Mouse (Mus musculus) embryonic facial prominence, embryonic 12.5 days (tissue): ENCODE data around the gene Copa. TPM values are rescaled to one million over a fixed set of nuclear protein-coding genes. Genes with fewer than 3 reads are reported as not detected.
A peak's percentile ranks its signal among the peaks of the same experiment; 100 is the strongest.

Source experiments
- ATAC-seq: fragments of 200-750 bp; cut with Nextera tagmentation; 2 replicates; pipeline ENCODE4 v1.8.0; 2017; ENCODE audit not compliant: insufficient number of reproducible peaks, insufficient read depth, low FRiP score, low TSS enrichment
- H3K27ac ChIP-seq: fragments of 300-500 bp; sonication (generic); 2 replicates; pipeline ENCODE4 v1.5.1; 2016; ENCODE audit warnings: mild to moderate bottlenecking
- H3K27me3 ChIP-seq: fragments of 300-500 bp; sonication (generic); 2 replicates; pipeline ENCODE4 v1.6.1; 2016; ENCODE audit warnings: mild to moderate bottlenecking, moderate library complexity
- H3K36me3 ChIP-seq: fragments of 300-500 bp; sonication (generic); 2 replicates; pipeline ENCODE4 v1.6.1; 2016; ENCODE audit warnings: mild to moderate bottlenecking
- H3K4me1 ChIP-seq: fragments of 300-500 bp; sonication (generic); 2 replicates; pipeline ENCODE4 v1.6.1; 2016
- H3K4me2 ChIP-seq: fragments of 300-500 bp; sonication (generic); replicated peaks from 2 replicates; pipeline ENCODE4 v1.6.1; 2016; ENCODE audit warnings: mild to moderate bottlenecking, moderate library complexity
- H3K4me3 ChIP-seq: fragments of 300-500 bp; sonication (generic); 2 replicates; pipeline ENCODE4 v1.5.1; 2016; ENCODE audit warnings: mild to moderate bottlenecking
- H3K9ac ChIP-seq: fragments of 300-500 bp; sonication (generic); 2 replicates; pipeline ENCODE4 v1.6.1; 2016; ENCODE audit warnings: mild to moderate bottlenecking, moderate library complexity
- H3K9me3 ChIP-seq: fragments of 300-500 bp; sonication (generic); 2 replicates; pipeline ENCODE4 v1.6.1; 2016; ENCODE audit warnings: mild to moderate bottlenecking, moderate library complexity
- whole genome bisulfite sequencing: fragments of 180-500 bp; shearing (Covaris S2); methylation state at CpG from one replicate; pipeline ENCODE4 v1.1.7; 2016; 5-methylcytosine and 5-hydroxymethylcytosine counted together
- polyA plus RNA-seq: library from polyadenylated mRNA; unstranded; fragments of >200 nt; fragmentation: Nextera tagmentation; extraction: Ambion mirVana; gene quantifications from 2 replicates; pipeline ENCODE4 v1.2.1, GENCODE M21; 2016

The Copa gene
- polyA plus RNA-seq, 1 experiment from 2014 or later = 236 TPM

DNA sequence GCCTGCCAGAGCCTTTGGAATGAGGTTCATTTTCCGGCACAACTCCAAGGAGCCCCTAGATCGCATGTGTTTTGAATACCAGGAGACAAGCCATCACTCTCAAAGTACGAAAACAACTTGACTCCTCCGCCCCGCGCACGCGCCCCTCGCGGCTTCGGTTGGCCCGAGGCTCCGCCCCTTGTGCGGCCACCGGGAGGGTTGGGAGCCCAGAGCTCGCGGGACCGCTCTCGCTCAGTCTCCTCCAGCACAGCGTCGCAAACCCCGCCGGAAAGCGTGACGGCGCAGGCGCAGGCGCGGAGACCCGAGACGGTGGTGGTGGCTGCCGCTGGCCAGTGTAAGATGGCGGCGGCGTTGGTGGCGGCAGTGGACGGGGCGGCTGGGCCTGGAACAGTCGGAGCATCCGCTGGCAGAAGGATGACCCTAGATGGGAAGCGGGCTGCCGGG is 65.5 kb downstream of the Copa start, which contains the start of gene Dcaf8:
Dcaf8 (plus strand) TSS at position 250 of the 444 bp plus-strand sequence.
- H3K4me2 ChIP-seq = peak within 1 kb of the TSS; percentile 64
- H3K4me3 ChIP-seq = peak within 1 kb of the TSS; percentile 89
- WGBS = under 1% methylated on average over 39 of the region's 42 CpGs
- peaks cover 6% of the 10 kb centered on the region; the same call in 1 of the 2 replicates for H3K4me1 ChIP-seq
- H3K36me3 ChIP-seq = peaks cover 23% of the 10 kb centered on the region
- peak; percentile 99 for ATAC-seq
- H3K27ac ChIP-seq = peak within 1 kb of the TSS; percentile 97
- peak within 1 kb of the TSS; percentile 98 for H3K9ac ChIP-seq
- no peaks in the 10 kb centered on the region for H3K9me3 ChIP-seq
- no peaks in the 10 kb centered on the region for H3K27me3 ChIP-seq

DNA sequence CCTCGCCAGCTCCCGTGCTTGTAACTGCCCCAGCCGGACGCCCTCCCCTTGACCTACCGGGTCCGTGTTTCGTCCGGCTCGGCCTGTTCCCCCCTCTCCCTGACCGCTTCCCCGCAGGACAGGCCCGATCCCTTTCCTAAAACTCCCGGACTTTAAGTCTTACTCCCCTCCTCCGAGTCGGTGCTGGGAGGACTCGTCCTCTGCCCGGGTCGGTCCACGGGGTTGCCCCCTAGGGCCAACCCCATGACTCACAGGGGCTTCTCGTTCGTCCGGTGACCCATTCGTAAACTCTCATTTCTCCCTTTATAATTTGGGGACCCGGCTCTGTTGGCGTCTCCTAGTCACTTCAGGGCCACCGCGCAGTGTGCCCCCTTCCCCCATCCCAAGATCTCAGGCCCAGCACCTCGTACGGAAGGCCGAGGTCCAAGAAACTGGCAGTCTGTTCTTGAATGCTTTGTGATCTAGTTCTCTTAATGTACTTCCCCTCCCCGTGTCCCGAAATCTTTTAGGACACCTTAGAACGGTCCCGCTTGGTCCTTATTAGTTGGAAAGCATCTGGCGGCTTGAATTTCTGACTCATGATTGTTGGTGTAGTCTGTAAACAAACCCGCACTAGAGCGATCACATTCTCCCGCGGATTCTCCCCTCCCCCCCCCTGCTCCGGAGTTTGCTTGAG is 66.1 kb downstream of the Copa start:
- under 1% methylated on average over 40 of the region's 40 CpGs for WGBS
- peak overlapping the region; percentile 97 for H3K27ac ChIP-seq
- peak overlapping the region; percentile 64 for H3K4me2 ChIP-seq
- H3K27me3 ChIP-seq = no peaks in the 10 kb centered on the region
- peak overlapping the region; percentile 98 for H3K9ac ChIP-seq
- peaks cover 28% of the 10 kb centered on the region for H3K36me3 ChIP-seq
- H3K4me3 ChIP-seq = peak overlapping the region; percentile 89
- peak; percentile 44 for ATAC-seq
- peaks cover 6% of the 10 kb centered on the region; the same call in 1 of the 2 replicates for H3K4me1 ChIP-seq
- no peaks in the 10 kb centered on the region for H3K9me3 ChIP-seq

DNA sequence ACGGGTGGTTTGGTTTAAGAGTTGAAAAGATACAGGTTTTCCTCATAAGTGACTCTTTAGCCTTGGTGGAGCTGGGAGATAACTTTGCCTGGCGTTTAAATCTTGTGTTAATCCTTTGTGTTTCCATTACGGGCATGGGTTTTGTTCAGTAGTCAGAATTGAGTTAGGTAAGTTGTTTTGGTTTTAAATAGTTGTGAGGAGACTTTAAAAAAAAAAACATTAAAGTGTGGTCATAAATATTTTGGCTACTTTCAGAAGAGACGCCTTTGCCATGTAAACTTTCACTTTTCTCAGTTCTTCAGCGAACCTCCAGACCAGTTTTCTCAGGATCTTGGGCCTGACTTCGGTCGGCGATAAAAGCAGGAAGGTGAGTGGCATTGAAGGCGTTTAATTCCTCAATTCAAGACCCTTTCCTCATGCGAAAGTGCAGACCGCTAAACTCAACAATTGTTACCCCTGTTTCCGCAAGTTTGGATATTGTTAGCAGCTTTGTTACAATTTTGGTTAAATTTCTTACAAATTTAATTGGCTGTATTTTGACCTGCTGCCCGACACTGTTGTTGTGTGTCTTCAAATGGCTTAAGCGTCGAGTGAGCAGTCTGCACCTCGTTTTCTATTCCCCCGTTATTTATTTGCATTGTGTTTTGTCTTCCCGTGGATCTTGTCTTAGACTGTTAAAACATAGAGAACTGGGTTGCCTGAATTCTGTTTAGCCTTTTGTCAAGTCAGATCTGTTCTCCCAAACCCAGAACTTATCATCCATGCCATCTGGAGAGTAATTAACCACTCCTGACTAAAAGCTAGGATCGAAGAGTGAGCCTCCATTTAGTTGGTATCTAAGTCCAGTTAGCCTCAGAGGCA is 66.9 kb downstream of the Copa start:
- 18% methylated on average over 19 of the region's 19 CpGs for WGBS
- Histone ChIP-seq H3K36me3 (peaks cover 36% of the 10 kb centered on the region), H3K27me3 (no peaks in the 10 kb centered on the region), H3K27ac (peak overlapping the region; percentile 97), H3K9me3 (no peaks in the 10 kb centered on the region), H3K9ac (peak overlapping the region; percentile 98), H3K4me1 (peaks cover 6% of the 10 kb centered on the region; the same call in 1 of the 2 replicates), H3K4me2 (peak overlapping the region; percentile 64), H3K4me3 (peak overlapping the region; percentile 89)
- ATAC-seq = no peak

- Histone ChIP-seq H3K27me3 (no peaks in the 10 kb centered on the region), H3K9ac (no peak overlapping the region), H3K36me3 (peaks cover 60% of the 10 kb centered on the region), H3K4me1 (peaks cover 6% of the 10 kb centered on the region; the same call in 1 of the 2 replicates), H3K27ac (no peak overlapping the region), H3K4me3 (no peak overlapping the region), H3K4me2 (no peak overlapping the region), H3K9me3 (no peaks in the 10 kb centered on the region)
- 90% methylated on average over 3 of the region's 3 CpGs for WGBS
- ATAC-seq = no peak
Measured at GRCm38 (mm10) chr1:172154536-172154935, 72.2 kb downstream of the Copa start.

DNA sequence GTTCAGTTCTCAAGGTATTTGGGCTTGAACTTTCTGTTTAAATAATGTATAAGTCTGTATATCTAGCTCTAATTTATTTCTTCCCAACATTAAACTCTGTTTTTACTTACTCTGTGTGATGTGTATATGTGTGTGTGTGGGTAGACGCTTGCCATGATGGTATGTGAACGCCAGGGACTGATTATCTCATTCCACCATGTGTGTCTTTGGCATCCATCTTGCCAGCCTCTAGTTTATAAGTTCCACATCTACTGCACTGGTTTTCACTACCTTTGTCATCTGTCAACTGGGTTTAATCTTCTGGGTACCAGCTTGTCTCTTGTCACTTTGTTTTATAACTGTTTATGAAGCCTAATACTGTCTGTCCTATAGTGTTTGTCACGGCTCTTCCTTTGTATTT is 73.2 kb downstream of the Copa start:
- Histone ChIP-seq H3K4me1 (no peaks in the 10 kb centered on the region), H3K27me3 (no peaks in the 10 kb centered on the region), H3K9ac (no peak overlapping the region), H3K9me3 (no peaks in the 10 kb centered on the region), H3K36me3 (peaks cover 55% of the 10 kb centered on the region), H3K27ac (no peak overlapping the region), H3K4me2 (no peak overlapping the region), H3K4me3 (no peak overlapping the region)
- over 99% methylated on average over 3 of the region's 3 CpGs for WGBS
- ATAC-seq = no peak

DNA sequence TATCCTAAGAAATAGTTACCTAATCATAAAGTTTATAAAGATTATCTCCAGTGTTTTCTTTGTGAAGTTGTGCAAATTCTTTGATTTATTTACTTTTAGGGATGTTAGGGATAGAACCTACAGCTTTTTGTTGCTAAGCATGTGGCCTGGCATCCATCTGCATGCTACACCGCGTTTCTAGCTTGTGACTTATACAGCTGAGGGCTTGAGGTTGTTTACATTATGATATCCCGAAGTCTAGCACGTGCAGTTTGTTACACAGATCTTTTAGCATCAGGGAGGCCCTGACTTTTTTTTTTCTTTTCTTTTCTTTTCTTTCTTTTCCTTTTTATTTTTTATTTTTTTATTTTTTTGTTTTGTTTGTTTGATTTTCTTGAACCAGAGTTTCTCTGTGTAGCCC is 77.6 kb downstream of the Copa start:
- no peak for ATAC-seq
- WGBS = 66% methylated on average over 4 of the region's 4 CpGs

DNA sequence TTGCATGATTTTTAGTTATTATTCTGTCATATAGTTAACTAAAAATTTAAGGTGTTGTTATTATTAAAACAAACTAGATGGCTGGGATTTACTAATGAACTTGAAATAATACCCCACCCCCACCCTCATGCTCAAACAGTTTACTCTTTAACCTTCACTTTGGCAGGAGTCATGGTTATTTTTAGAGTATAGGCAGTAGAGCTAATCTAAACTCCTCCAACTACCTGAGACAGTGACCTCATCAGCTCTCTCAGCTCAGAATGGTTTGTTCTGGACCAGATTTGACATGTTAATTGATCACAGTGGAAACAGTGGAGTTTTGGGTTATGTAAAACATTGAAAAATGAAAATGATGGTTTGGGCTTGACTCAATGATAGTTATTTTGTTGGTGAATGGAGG is 78.2 kb downstream of the Copa start:
- no peak overlapping the region for H3K27ac ChIP-seq
- no peak overlapping the region for H3K4me2 ChIP-seq
- H3K9ac ChIP-seq = no peak overlapping the region
- no peak for ATAC-seq
- no peaks in the 10 kb centered on the region for H3K27me3 ChIP-seq
- H3K4me3 ChIP-seq = no peak overlapping the region
- H3K4me1 ChIP-seq = no peaks in the 10 kb centered on the region
- H3K9me3 ChIP-seq = no peaks in the 10 kb centered on the region
- H3K36me3 ChIP-seq = peaks cover 18% of the 10 kb centered on the region

More for the DNA sequence above, 77.6 kb downstream of the Copa start:
- Histone ChIP-seq H3K9ac (no peak overlapping the region), H3K9me3 (no peaks in the 10 kb centered on the region), H3K4me3 (no peak overlapping the region), H3K27me3 (no peaks in the 10 kb centered on the region), H3K27ac (no peak overlapping the region), H3K4me2 (no peak overlapping the region), H3K4me1 (no peaks in the 10 kb centered on the region), H3K36me3 (peaks cover 16% of the 10 kb centered on the region)

- H3K4me2 ChIP-seq = no peak overlapping the region
- WGBS = 90% methylated on average over 1 of the region's 1 CpGs
- H3K4me1 ChIP-seq = no peaks in the 10 kb centered on the region
- H3K27ac ChIP-seq = no peak overlapping the region
- H3K36me3 ChIP-seq = peaks cover 19% of the 10 kb centered on the region
- H3K4me3 ChIP-seq = no peak overlapping the region
- no peak overlapping the region for H3K9ac ChIP-seq
- ATAC-seq = no peak
- H3K27me3 ChIP-seq = no peaks in the 10 kb centered on the region
- no peaks in the 10 kb centered on the region for H3K9me3 ChIP-seq
Measured at GRCm38 (mm10) chr1:172162009-172162408, 79.7 kb downstream of the Copa start.

DNA sequence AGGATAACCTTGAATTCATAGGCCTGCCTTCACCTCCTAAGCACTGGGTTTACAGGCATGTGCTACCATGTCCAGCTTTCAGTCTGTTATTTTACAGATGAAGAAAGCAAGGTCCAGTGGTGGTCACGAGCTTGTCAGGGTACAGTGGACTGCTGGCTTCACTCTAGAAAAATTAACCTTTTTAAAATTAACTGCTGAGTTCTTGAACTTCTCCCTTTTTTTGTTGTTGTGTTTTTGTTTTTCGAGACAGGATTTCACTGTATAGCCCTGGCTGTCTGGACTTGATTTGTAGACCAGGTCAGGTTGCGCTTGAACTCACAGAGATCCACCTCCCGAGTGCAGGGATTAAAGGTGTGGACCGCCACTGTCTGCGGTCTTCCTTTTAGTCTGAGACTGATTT is 80.6 kb downstream of the Copa start:
- peaks cover 29% of the 10 kb centered on the region for H3K36me3 ChIP-seq
- WGBS = 78% methylated on average over 6 of the region's 6 CpGs

GRCm38 (mm10) chr1:172167911-172168310 is 85.6 kb downstream of the Copa start:
- 82% methylated on average over 5 of the region's 5 CpGs for WGBS
- Histone ChIP-seq H3K36me3 (peaks cover 63% of the 10 kb centered on the region), H3K27me3 (no peaks in the 10 kb centered on the region), H3K4me1 (no peaks in the 10 kb centered on the region), H3K27ac (no peak overlapping the region), H3K9me3 (no peaks in the 10 kb centered on the region), H3K4me2 (no peak overlapping the region), H3K4me3 (no peak overlapping the region), H3K9ac (no peak overlapping the region)
- ATAC-seq = no peak

More for the DNA sequence above, 80.6 kb downstream of the Copa start:
- Histone ChIP-seq H3K27ac (no peak overlapping the region), H3K4me2 (no peak overlapping the region), H3K4me1 (no peaks in the 10 kb centered on the region), H3K27me3 (no peaks in the 10 kb centered on the region), H3K9me3 (no peaks in the 10 kb centered on the region), H3K9ac (no peak overlapping the region), H3K4me3 (no peak overlapping the region)
- ATAC-seq = no peak

DNA sequence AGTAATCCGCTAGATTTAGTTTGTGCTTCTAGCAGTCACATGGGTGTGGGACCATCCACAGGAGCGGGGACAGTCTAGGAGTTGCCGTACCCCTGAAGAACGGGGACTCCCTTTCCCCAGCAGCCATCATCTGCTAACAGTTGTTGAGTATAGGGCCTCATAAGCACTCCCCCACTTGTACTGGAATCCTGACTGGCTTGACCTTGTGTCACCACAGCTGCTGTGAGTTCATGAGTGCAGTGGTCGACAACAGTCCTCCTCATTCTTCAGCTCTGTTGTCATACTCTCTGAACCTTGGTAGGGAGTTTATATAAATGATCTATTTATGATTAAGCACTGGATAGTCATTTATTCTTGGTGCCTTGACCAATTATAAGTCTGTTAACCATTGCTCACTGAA is 87.5 kb downstream of the Copa start:
- H3K9ac ChIP-seq = no peak overlapping the region
- H3K36me3 ChIP-seq = peaks cover 81% of the 10 kb centered on the region
- no peaks in the 10 kb centered on the region for H3K9me3 ChIP-seq
- no peaks in the 10 kb centered on the region for H3K4me1 ChIP-seq
- ATAC-seq = no peak
- no peak overlapping the region for H3K4me3 ChIP-seq
- no peak overlapping the region for H3K4me2 ChIP-seq
- no peaks in the 10 kb centered on the region for H3K27me3 ChIP-seq
- H3K27ac ChIP-seq = no peak overlapping the region
- WGBS = 92% methylated on average over 5 of the region's 5 CpGs
